Mouse (Mus musculus): ENCODE measurements around the gene Hsd17b10. TPM values are rescaled to one million over a fixed set of nuclear protein-coding genes. Genes with fewer than 3 reads are reported as not detected.

The Hsd17b10 gene
- polyA plus RNA-seq, 1 experiment: not detected

DNA sequence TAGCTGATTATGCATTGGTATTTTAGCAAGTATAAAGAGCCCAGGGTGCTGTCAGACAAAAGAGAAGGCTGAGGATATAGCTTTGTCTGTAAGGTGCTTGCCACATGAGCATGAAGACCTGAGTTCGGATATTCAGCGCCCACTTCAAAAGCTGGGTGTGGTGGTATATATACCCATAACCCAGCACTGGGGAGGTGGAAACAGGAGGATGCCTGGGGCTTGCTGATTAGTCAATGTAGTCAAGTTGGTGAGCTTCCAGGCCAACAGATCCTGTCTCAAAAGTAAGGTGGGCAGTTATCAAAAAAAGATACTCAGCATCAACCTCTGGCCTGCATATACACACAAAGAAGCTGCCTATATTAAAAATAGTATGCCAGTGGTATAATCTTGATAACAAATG lies 17.6 kb downstream of the Hsd17b10 start:
- 67% methylated on average over 2 of the region's 2 CpGs for WGBS
- H3K4me3 ChIP-seq (ENCODE audit: insufficient read depth, low read depth, low read length): no peak overlapping the region
- no peaks in the 10 kb centered on the region; the same call in 1 of the 2 replicates for H3K4me1 ChIP-seq (ENCODE audit: control insufficient read depth, insufficient read depth, low read length)
- H3K27ac ChIP-seq (ENCODE audit: insufficient read depth, low read depth, low read length): no peak overlapping the region
- no peak for TF ChIP-seq POLR2A (IDR thresholded peaks at IDR 0.05; ENCODE audit: insufficient read depth, low read depth, low read length)
- TF ChIP-seq CTCF (IDR thresholded peaks at IDR 0.05; ENCODE audit: insufficient read depth, low read depth, low read length): no peak

DNA sequence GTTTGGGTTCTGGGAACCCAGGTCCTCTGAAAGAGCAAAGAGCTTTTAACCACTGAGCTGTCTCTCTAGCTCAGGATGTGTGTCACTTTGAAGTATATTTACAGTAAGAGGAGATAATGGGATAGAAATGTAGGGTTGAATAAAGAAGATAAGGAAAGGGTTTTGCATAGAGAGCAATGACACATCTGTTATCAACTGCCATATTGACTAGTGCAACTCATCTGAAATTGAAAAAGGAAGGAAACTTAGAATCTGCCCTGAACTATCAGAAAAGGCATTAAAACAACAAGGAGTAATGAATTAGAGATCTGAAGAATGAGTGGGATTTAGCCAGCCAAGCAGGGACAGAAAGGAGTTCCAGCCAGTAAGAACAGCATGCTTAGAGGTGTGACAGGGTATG lies 38.2 kb downstream of the Hsd17b10 start:
- Histone ChIP-seq H3K4me1 (ENCODE audit: control insufficient read depth, insufficient read depth, low read length) (no peaks in the 10 kb centered on the region), H3K27ac (ENCODE audit: insufficient read depth, low read depth, low read length) (no peak overlapping the region), H3K4me3 (ENCODE audit: insufficient read depth, low read depth, low read length) (no peak overlapping the region)
- TF ChIP-seq CTCF (IDR thresholded peaks at IDR 0.05; ENCODE audit: insufficient read depth, low read depth, low read length) (no peak), POLR2A (IDR thresholded peaks at IDR 0.05; ENCODE audit: insufficient read depth, low read depth, low read length) (no peak)

DNA sequence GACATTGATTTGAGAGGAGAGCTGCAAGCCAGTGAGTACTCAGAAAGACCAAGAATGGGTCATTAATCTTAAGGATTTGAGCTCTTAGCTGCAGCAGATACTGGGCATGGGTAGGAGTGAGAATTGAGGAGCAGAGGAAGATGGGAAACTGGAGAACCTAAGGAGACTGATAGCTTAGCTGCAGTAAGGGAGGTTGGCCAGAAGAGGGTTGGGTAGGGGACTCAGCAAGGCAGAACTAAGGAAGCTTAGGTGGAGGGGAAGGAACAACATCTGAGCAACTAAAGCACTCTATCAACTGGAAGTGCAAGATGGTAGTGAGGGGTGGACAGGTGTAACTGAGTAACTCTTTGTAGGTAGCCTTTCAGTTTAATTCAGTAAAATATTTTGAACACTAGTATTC lies 45.6 kb downstream of the Hsd17b10 start:
- TF ChIP-seq POLR2A (IDR thresholded peaks at IDR 0.05; ENCODE audit: insufficient read depth, low read depth, low read length) (no peak), CTCF (IDR thresholded peaks at IDR 0.05; ENCODE audit: insufficient read depth, low read depth, low read length) (no peak)
- H3K4me3 ChIP-seq (ENCODE audit: insufficient read depth, low read depth, low read length): no peak overlapping the region
- no peaks in the 10 kb centered on the region for H3K4me1 ChIP-seq (ENCODE audit: control insufficient read depth, insufficient read depth, low read length)
- no peak overlapping the region for H3K27ac ChIP-seq (ENCODE audit: insufficient read depth, low read depth, low read length)

DNA sequence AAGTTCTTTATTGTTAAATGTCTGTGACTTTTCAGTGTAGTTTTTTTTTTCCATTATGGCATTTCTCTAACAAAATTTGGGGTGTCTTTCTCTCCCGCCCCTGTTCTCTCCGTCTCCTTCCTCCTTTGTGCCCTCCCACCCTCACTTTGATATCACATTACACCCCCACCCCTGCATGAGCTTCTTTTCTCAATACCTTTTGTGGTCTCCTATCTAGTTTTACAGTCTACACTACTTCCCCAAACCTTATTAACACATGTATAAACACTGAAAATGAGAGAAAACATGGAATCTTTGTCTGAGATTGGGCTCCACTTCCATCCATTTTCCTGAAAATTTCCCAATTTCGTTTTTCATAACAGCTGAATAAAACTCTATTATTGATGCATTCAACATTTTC lies 50.9 kb downstream of the Hsd17b10 start:
- Histone ChIP-seq H3K27ac (ENCODE audit: insufficient read depth, low read depth, low read length) (no peak overlapping the region), H3K4me1 (ENCODE audit: control insufficient read depth, insufficient read depth, low read length) (no peaks in the 10 kb centered on the region), H3K4me3 (ENCODE audit: insufficient read depth, low read depth, low read length) (no peak overlapping the region)
- WGBS: 69% methylated on average over 3 of the region's 3 CpGs
- TF ChIP-seq POLR2A (IDR thresholded peaks at IDR 0.05; ENCODE audit: insufficient read depth, low read depth, low read length): no peak
- TF ChIP-seq CTCF (IDR thresholded peaks at IDR 0.05; ENCODE audit: insufficient read depth, low read depth, low read length): no peak

Other genes with a start within 250 kb of the Hsd17b10 start
- 386 and 574 TPM in 2 replicates for gene Huwe1, start 201.0 kb upstream of the Hsd17b10 start, polyA plus RNA-seq (2012; ENCODE audit: insufficient read depth, insufficient read length, low replicate concordance, missing spikeins)
- not detected in 2 replicates for gene Ribc1, start 14.4 kb downstream of the Hsd17b10 start, polyA plus RNA-seq (2012; ENCODE audit: insufficient read depth, insufficient read length, low replicate concordance, missing spikeins)
- 161 TPM in 1 of 2 replicates, not detected in the other for gene Smc1a, start 14.6 kb downstream of the Hsd17b10 start, polyA plus RNA-seq (2012; ENCODE audit: insufficient read depth, insufficient read length, low replicate concordance, missing spikeins)
- gene Iqsec2, start 142.4 kb downstream of the Hsd17b10 start, polyA plus RNA-seq (2012; ENCODE audit: insufficient read depth, insufficient read length, low replicate concordance, missing spikeins): not detected in 2 replicates
- not detected in 2 replicates for gene Kdm5c, start 231.2 kb downstream of the Hsd17b10 start, polyA plus RNA-seq (2012; ENCODE audit: insufficient read depth, insufficient read length, low replicate concordance, missing spikeins)

Measured in olfactory bulb, adult 2 months (tissue).